Mouse (Mus musculus) midbrain, embryonic 13.5 days (tissue): ENCODE results near the gene Gsx2. TPM values are rescaled to one million over a fixed set of nuclear protein-coding genes. Genes with fewer than 3 reads are reported as not detected.

ENCODE experiments used
- ATAC-seq: fragments of 200-750 bp; cut with Nextera tagmentation; 2 replicates; pipeline ENCODE4 v1.8.0; 2017; ENCODE audit warnings: mild to moderate bottlenecking, moderate TSS enrichment, moderate library complexity
- H3K27ac ChIP-seq: fragments of 300-500 bp; sonication (generic); 2 replicates; pipeline ENCODE4 v1.5.1; 2015; ENCODE audit warnings: inconsistent platforms, mild to moderate bottlenecking, moderate library complexity
- H3K27me3 ChIP-seq: fragments of 300-500 bp; sonication (generic); 2 replicates; pipeline ENCODE4 v1.6.1; 2015; ENCODE audit warnings: mild to moderate bottlenecking, inconsistent platforms
- H3K36me3 ChIP-seq: fragments of 300-500 bp; sonication (generic); 2 replicates; pipeline ENCODE4 v1.6.1; 2015; ENCODE audit warnings: mild to moderate bottlenecking, inconsistent platforms
- H3K4me1 ChIP-seq: fragments of 300-500 bp; sonication (generic); replicated peaks from 2 replicates; pipeline ENCODE4 v1.6.1; 2015; ENCODE audit warnings: inconsistent platforms
- H3K4me2 ChIP-seq: fragments of 300-500 bp; sonication (generic); replicated peaks from 2 replicates; pipeline ENCODE4 v1.6.1; 2015; ENCODE audit warnings: moderate library complexity, mild to moderate bottlenecking, inconsistent platforms
- H3K4me3 ChIP-seq: fragments of 300-500 bp; sonication (generic); replicated peaks from 2 replicates; pipeline ENCODE4 v1.5.1; 2015; ENCODE audit warnings: mild to moderate bottlenecking, inconsistent platforms
- H3K9ac ChIP-seq: fragments of 300-500 bp; sonication (generic); replicated peaks from 2 replicates; pipeline ENCODE4 v1.6.1; 2015; ENCODE audit warnings: mild to moderate bottlenecking, inconsistent platforms
- H3K9me3 ChIP-seq: fragments of 300-500 bp; sonication (generic); 2 replicates; pipeline ENCODE4 v1.6.1; 2016; ENCODE audit warnings: mild to moderate bottlenecking, inconsistent platforms
- WGBS: fragments of 180-500 bp; shearing (Covaris S2); methylation state at CpG from one replicate; pipeline ENCODE4 v1.1.7; 2015; 5-methylcytosine and 5-hydroxymethylcytosine counted together
- polyA plus RNA-seq: library from polyadenylated mRNA; unstranded; fragments of >200 nt; fragmentation: Nextera tagmentation; extraction: Ambion mirVana; gene quantifications from 2 replicates; pipeline ENCODE4 v1.2.1, GENCODE M21; 2015

The Gsx2 gene
- polyA plus RNA-seq, 1 experiment from 2014 or later = 0.94 TPM

GRCm38 (mm10) chr5:75067125-75067756, 8.2 kb upstream of the Gsx2 start:
- peak; percentile 78 for ATAC-seq
- 2% methylated on average over 28 of the region's 30 CpGs for WGBS
- H3K36me3 ChIP-seq = no peaks in the 10 kb centered on the region
- H3K4me3 ChIP-seq = peak overlapping the region; percentile 44
- H3K9me3 ChIP-seq = 0 out of 2 replicates have a peak, but pooled peaks cover 6% of the 10 kb centered on the region
- peaks cover 98% of the 10 kb centered on the region for H3K27me3 ChIP-seq
- H3K9ac ChIP-seq = peak overlapping the region; percentile 46; the same call in 1 of the 2 replicates
- H3K4me1 ChIP-seq = peaks cover 37% of the 10 kb centered on the region
- H3K4me2 ChIP-seq = peak overlapping the region; percentile 66
- H3K27ac ChIP-seq = no peak overlapping the region

- H3K4me1 ChIP-seq = peaks cover 48% of the 10 kb centered on the region
- 0 out of 2 replicates have a peak, but pooled peaks cover 5% of the 10 kb centered on the region for H3K9me3 ChIP-seq
- H3K4me2 ChIP-seq = no peak overlapping the region
- no peak overlapping the region for H3K4me3 ChIP-seq
- WGBS = under 1% methylated on average over 13 of the region's 13 CpGs
- H3K36me3 ChIP-seq = no peaks in the 10 kb centered on the region
- H3K27ac ChIP-seq = no peak overlapping the region
- ATAC-seq = no peak
- no peak overlapping the region for H3K9ac ChIP-seq
- peaks cover 99% of the 10 kb centered on the region for H3K27me3 ChIP-seq
Measured at GRCm38 (mm10) chr5:75070132-75070531, 5.3 kb upstream of the Gsx2 start.

GRCm38 (mm10) chr5:75070656-75071375, 4.6 kb upstream of the Gsx2 start:
- H3K27ac ChIP-seq = no peak overlapping the region
- ATAC-seq = no peak
- WGBS = under 1% methylated on average over 23 of the region's 23 CpGs
- peaks cover 55% of the 10 kb centered on the region for H3K4me1 ChIP-seq
- no peaks in the 10 kb centered on the region for H3K36me3 ChIP-seq
- H3K4me2 ChIP-seq = peak overlapping the region; percentile 26
- no peaks in the 10 kb centered on the region for H3K9me3 ChIP-seq
- H3K9ac ChIP-seq = no peak overlapping the region
- H3K27me3 ChIP-seq = peaks cover 99% of the 10 kb centered on the region
- H3K4me3 ChIP-seq = no peak overlapping the region

GRCm38 (mm10) chr5:75071951-75072350, 3.5 kb upstream of the Gsx2 start:
- no peak for ATAC-seq
- Histone ChIP-seq H3K4me1 (peaks cover 57% of the 10 kb centered on the region), H3K9ac (no peak overlapping the region), H3K27ac (no peak overlapping the region), H3K9me3 (no peaks in the 10 kb centered on the region), H3K36me3 (no peaks in the 10 kb centered on the region), H3K27me3 (peaks cover 99% of the 10 kb centered on the region), H3K4me2 (no peak overlapping the region), H3K4me3 (no peak overlapping the region)
- under 1% methylated on average over 10 of the region's 10 CpGs for WGBS

GRCm38 (mm10) chr5:75072532-75072931, 2.9 kb upstream of the Gsx2 start:
- Histone ChIP-seq H3K9ac (no peak overlapping the region), H3K36me3 (no peaks in the 10 kb centered on the region), H3K4me1 (peaks cover 51% of the 10 kb centered on the region), H3K9me3 (no peaks in the 10 kb centered on the region), H3K27ac (no peak overlapping the region), H3K4me3 (no peak overlapping the region), H3K4me2 (no peak overlapping the region), H3K27me3 (peaks cover 99% of the 10 kb centered on the region)
- 3% methylated on average over 4 of the region's 4 CpGs for WGBS
- ATAC-seq = no peak

GRCm38 (mm10) chr5:75073167-75073566, 2.2 kb upstream of the Gsx2 start:
- peaks cover 49% of the 10 kb centered on the region for H3K4me1 ChIP-seq
- ATAC-seq = no peak
- H3K36me3 ChIP-seq = no peaks in the 10 kb centered on the region
- H3K9me3 ChIP-seq = no peaks in the 10 kb centered on the region
- no peak overlapping the region for H3K9ac ChIP-seq
- H3K27me3 ChIP-seq = peaks cover 99% of the 10 kb centered on the region
- 26% methylated on average over 1 of the region's 1 CpGs for WGBS
- no peak overlapping the region for H3K4me2 ChIP-seq
- H3K27ac ChIP-seq = no peak overlapping the region
- H3K4me3 ChIP-seq = no peak overlapping the region

GRCm38 (mm10) chr5:75073684-75074083, 1.7 kb upstream of the Gsx2 start:
- peaks cover 49% of the 10 kb centered on the region for H3K4me1 ChIP-seq
- no peak for ATAC-seq
- no peak overlapping the region for H3K27ac ChIP-seq
- H3K36me3 ChIP-seq = no peaks in the 10 kb centered on the region
- H3K9ac ChIP-seq = no peak overlapping the region
- H3K9me3 ChIP-seq = no peaks in the 10 kb centered on the region
- H3K4me3 ChIP-seq = no peak overlapping the region
- H3K27me3 ChIP-seq = peaks cover 99% of the 10 kb centered on the region
- no peak overlapping the region for H3K4me2 ChIP-seq
- 9% methylated on average over 3 of the region's 3 CpGs for WGBS

GRCm38 (mm10) chr5:75074132-75074531, 1.3 kb upstream of the Gsx2 start:
- 7% methylated on average over 4 of the region's 4 CpGs for WGBS
- no peak overlapping the region for H3K4me2 ChIP-seq
- peaks cover 99% of the 10 kb centered on the region for H3K27me3 ChIP-seq
- peaks cover 49% of the 10 kb centered on the region for H3K4me1 ChIP-seq
- H3K27ac ChIP-seq = no peak overlapping the region
- no peaks in the 10 kb centered on the region for H3K36me3 ChIP-seq
- H3K9me3 ChIP-seq = no peaks in the 10 kb centered on the region
- H3K9ac ChIP-seq = no peak overlapping the region
- ATAC-seq = no peak
- H3K4me3 ChIP-seq = no peak overlapping the region

- ATAC-seq = 0 out of 2 replicates have a peak, but pooled peaks have one; percentile 34
- Histone ChIP-seq H3K4me1 (peaks cover 49% of the 10 kb centered on the region), H3K27ac (no peak overlapping the region), H3K27me3 (peaks cover 99% of the 10 kb centered on the region), H3K9ac (no peak overlapping the region), H3K36me3 (no peaks in the 10 kb centered on the region), H3K4me3 (peak overlapping the region; percentile 35), H3K9me3 (no peaks in the 10 kb centered on the region), H3K4me2 (peak overlapping the region; percentile 48)
- 5% methylated on average over 15 of the region's 15 CpGs for WGBS
Measured at GRCm38 (mm10) chr5:75074537-75075382, 641 bp upstream of the Gsx2 start.

- under 1% methylated on average over 17 of the region's 17 CpGs for WGBS
- Histone ChIP-seq H3K36me3 (no peaks in the 10 kb centered on the region), H3K9me3 (no peaks in the 10 kb centered on the region), H3K4me2 (peak overlapping the region; percentile 48), H3K27ac (no peak overlapping the region), H3K4me1 (peaks cover 35% of the 10 kb centered on the region), H3K4me3 (peak overlapping the region; percentile 35), H3K27me3 (peaks cover 100% of the 10 kb centered on the region), H3K9ac (peak overlapping the region; percentile 46; the same call in 1 of the 2 replicates)
- no peak for ATAC-seq
Measured at GRCm38 (mm10) chr5:75076326-75077050, 1.1 kb downstream of the Gsx2 start.

GRCm38 (mm10) chr5:75077051-75077380, 1.6 kb downstream of the Gsx2 start:
- Histone ChIP-seq H3K9ac (no peak overlapping the region), H3K4me1 (peaks cover 29% of the 10 kb centered on the region), H3K4me2 (no peak overlapping the region), H3K27ac (no peak overlapping the region), H3K4me3 (no peak overlapping the region), H3K9me3 (no peaks in the 10 kb centered on the region), H3K27me3 (peaks cover 99% of the 10 kb centered on the region), H3K36me3 (no peaks in the 10 kb centered on the region)
- ATAC-seq = no peak
- WGBS = under 1% methylated on average over 19 of the region's 19 CpGs
